In genomic region chr15:31753578-31754281, GRCm38 (mm10) we compare ENCODE assay signal across 9 mouse cellular contexts.
A peak's percentile ranks its signal among the peaks of the same experiment; 100 is the strongest.
DNase-seq lines count a peak whose midpoint lies in the region; ATAC-seq lines count a peak whose summit lies in the region.
"Had no signal": no experiment of that assay in that cellular context is flagged by ENCODE, and none has a peak within 500 bp of the region (broad histone marks: within the 10 kb centered on the region; RNA-seq: fewer than 3 reads in every experiment).

No protein-coding gene starts in this region.

- H3K9ac ChIP-seq in forebrain, embryonic 11.5 days (ENCODE audit: low read length) = no peak overlapping the region; the same call in 1 of the 2 replicates
- no peak overlapping the region for H3K9ac ChIP-seq in midbrain, embryonic 13.5 days (replicated peaks)

- peak; percentile 65 for ATAC-seq in forebrain, embryonic 11.5 days (replicated peaks; ENCODE audit: low FRiP score)
- peak; percentile 84 for ATAC-seq in midbrain, embryonic 13.5 days
- no peak for ATAC-seq in CD4-positive, CD25-positive, alpha-beta regulatory T cell, adult 4 months

- 0 out of 2 replicates have a peak overlapping the region, but pooled peaks have one; percentile 11 for H3K4me2 ChIP-seq in forebrain, embryonic 11.5 days (ENCODE audit: low read depth, low read length, severe bottlenecking)
- H3K4me2 ChIP-seq in midbrain, embryonic 13.5 days (replicated peaks) = no peak overlapping the region

- H3K4me3 ChIP-seq in forebrain, embryonic 11.5 days (ENCODE audit: low read depth, low read length) = no peak overlapping the region
- H3K4me3 ChIP-seq in midbrain, embryonic 13.5 days (replicated peaks) = no peak overlapping the region

- peak; percentile 11 for DNase-seq in kidney, adult 18-20 months
- DNase-seq in kidney, postnatal 4 days = no peak
- peak; percentile 26 for DNase-seq in cerebellum, adult 9-10 months
- DNase-seq in forebrain, embryonic 11.5 days (ENCODE audit: low spot score) = no peak
- no peak for DNase-seq in heart, postnatal 4 days
- DNase-seq in gastrocnemius, adult 18-20 months (ENCODE audit: low spot score) = no peak
- DNase-seq: right cerebral cortex, postnatal 25 days had no signal

- WGBS in forebrain, embryonic 11.5 days = 6% methylated on average over 14 of the region's 14 CpGs
- WGBS in midbrain, embryonic 13.5 days = 8% methylated on average over 14 of the region's 14 CpGs

- no peaks in the 10 kb centered on the region for H3K27me3 ChIP-seq in forebrain, embryonic 11.5 days (ENCODE audit: control insufficient read depth, insufficient read depth, low read length)
- no peaks in the 10 kb centered on the region for H3K27me3 ChIP-seq in midbrain, embryonic 13.5 days

- H3K27ac ChIP-seq in forebrain, embryonic 11.5 days (ENCODE audit: low read depth, low read length) = peak overlapping the region; percentile 18; the same call in 1 of the 2 replicates
- H3K27ac ChIP-seq in midbrain, embryonic 13.5 days = no peak overlapping the region

- H3K36me3 ChIP-seq in forebrain, embryonic 11.5 days (ENCODE audit: control insufficient read depth, insufficient read depth, low read length) = no peaks in the 10 kb centered on the region
- no peaks in the 10 kb centered on the region for H3K36me3 ChIP-seq in midbrain, embryonic 13.5 days

- no peaks in the 10 kb centered on the region for H3K9me3 ChIP-seq in forebrain, embryonic 11.5 days (ENCODE audit: control insufficient read depth, low read length)
- H3K9me3 ChIP-seq in midbrain, embryonic 13.5 days = no peaks in the 10 kb centered on the region

- H3K4me1 ChIP-seq in forebrain, embryonic 11.5 days (replicated peaks; ENCODE audit: control insufficient read depth, insufficient read depth, low read length) = peaks cover 8% of the 10 kb centered on the region
- H3K4me1 ChIP-seq in midbrain, embryonic 13.5 days (replicated peaks) = peaks cover 12% of the 10 kb centered on the region

Comparison
In these comparisons a context has a peak if more than half of its experiments do, and no peak if none do; other contexts are left out.
1. DNase-seq: peak in kidney, adult 18-20 months (single experiment) and cerebellum, adult 9-10 months (single experiment); none in kidney, postnatal 4 days (0 of 2), forebrain, embryonic 11.5 days (single experiment), heart, postnatal 4 days (single experiment) and gastrocnemius, adult 18-20 months (single experiment).